Mouse (Mus musculus): ENCODE measurements around the gene Tprn. TPM values are rescaled to one million over a fixed set of nuclear protein-coding genes. Genes with fewer than 3 reads are reported as not detected.
"Not testable (repeated sequence)": the region's sequence is repeated elsewhere in the genome, so short reads cannot be mapped to it uniquely, and the experiment has no call there.

Tprn gene
- polyA plus RNA-seq, 1 experiment: 12.9 TPM

- Histone ChIP-seq H3K27me3 (replicated peaks) (peaks cover 56% of the 10 kb centered on the region), H3K4me3 (replicated peaks) (no peak overlapping the region), H3K36me3 (replicated peaks; ENCODE audit: low read length) (peaks cover 43% of the 10 kb centered on the region), H3K9me3 (no peaks in the 10 kb centered on the region), H3K4me1 (peaks cover 35% of the 10 kb centered on the region)
- TF ChIP-seq FLI1 (IDR thresholded peaks at IDR 0.05; ENCODE audit: low read length): no peak
- TF ChIP-seq GATA1 (IDR thresholded peaks at IDR 0.05; ENCODE audit: borderline replicate concordance, low read length): no peak
Observed at GRCm38 (mm10) chr2:25243342-25243741, 19.1 kb upstream of the Tprn start.

GRCm38 (mm10) chr2:25244144-25244543 lies 18.3 kb upstream of the Tprn start:
- TF ChIP-seq GATA1 (IDR thresholded peaks at IDR 0.05; ENCODE audit: borderline replicate concordance, low read length) (no peak), FLI1 (IDR thresholded peaks at IDR 0.05; ENCODE audit: low read length) (no peak)

GRCm38 (mm10) chr2:25246183-25247072 lies 16.0 kb upstream of the Tprn start, which contains the start of gene AL732309.1:
Gene AL732309.1 (minus strand): TSS chr2:25246863.
- Histone ChIP-seq H3K4me3 (replicated peaks) (peak within 1 kb of the TSS; percentile 31), H3K27me3 (replicated peaks) (peaks cover 28% of the 10 kb centered on the region), H3K4me1 (peaks cover 28% of the 10 kb centered on the region), H3K9me3 (no peaks in the 10 kb centered on the region), H3K36me3 (replicated peaks; ENCODE audit: low read length) (peaks cover 74% of the 10 kb centered on the region)
- TF ChIP-seq GATA1 (IDR thresholded peaks at IDR 0.05; ENCODE audit: borderline replicate concordance, low read length): no peak
- no peak for TF ChIP-seq FLI1 (IDR thresholded peaks at IDR 0.05; ENCODE audit: low read length)

More at GRCm38 (mm10) chr2:25244144-25244543, 18.3 kb upstream of the Tprn start:
- peaks cover 51% of the 10 kb centered on the region for H3K27me3 ChIP-seq (replicated peaks)
- peaks cover 51% of the 10 kb centered on the region for H3K36me3 ChIP-seq (replicated peaks; ENCODE audit: low read length)
- peak overlapping the region; percentile 57 for H3K4me3 ChIP-seq (replicated peaks)
- no peaks in the 10 kb centered on the region for H3K9me3 ChIP-seq
- peaks cover 31% of the 10 kb centered on the region for H3K4me1 ChIP-seq

- Histone ChIP-seq H3K4me1 (peaks cover 44% of the 10 kb centered on the region), H3K4me3 (replicated peaks) (no peak overlapping the region), H3K27me3 (replicated peaks) (no peaks in the 10 kb centered on the region), H3K9me3 (no peaks in the 10 kb centered on the region), H3K36me3 (replicated peaks; ENCODE audit: low read length) (peaks cover 66% of the 10 kb centered on the region)
- TF ChIP-seq GATA1 (IDR thresholded peaks at IDR 0.05; ENCODE audit: borderline replicate concordance, low read length) (no peak), FLI1 (IDR thresholded peaks at IDR 0.05; ENCODE audit: low read length) (no peak)
Observed at GRCm38 (mm10) chr2:25252331-25252730, 10.1 kb upstream of the Tprn start.

DNA sequence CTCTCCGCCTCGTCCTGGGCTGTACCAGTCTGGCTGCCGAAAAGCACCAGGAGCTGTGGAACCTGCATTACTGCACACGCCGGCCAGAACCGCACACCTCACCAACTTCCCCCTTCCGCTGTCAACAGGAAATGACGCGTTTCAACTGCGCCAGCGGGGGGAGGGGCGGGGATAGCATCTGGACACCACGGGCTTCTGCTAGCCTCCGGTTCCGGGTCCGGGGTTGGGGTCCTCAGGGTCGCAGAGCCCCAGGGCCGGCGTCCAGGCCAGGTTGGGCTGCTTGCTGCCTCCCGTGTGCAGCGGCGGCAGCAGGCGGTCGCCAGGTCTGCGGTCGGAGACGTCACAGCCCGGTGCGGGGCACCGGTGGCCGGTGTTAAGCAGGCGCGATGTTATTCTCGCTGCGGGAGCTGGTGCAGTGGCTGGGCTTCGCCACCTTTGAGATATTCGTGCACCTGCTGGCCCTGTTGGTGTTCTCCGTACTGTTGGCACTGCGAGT lies 7.1 kb upstream of the Tprn start, which contains the start of gene Tmem203:
Tmem203 (plus strand) TSS at position 156 of the 496 bp plus-strand sequence.
- TF ChIP-seq GATA1 (IDR thresholded peaks at IDR 0.05; ENCODE audit: borderline replicate concordance, low read length) (no peak), FLI1 (IDR thresholded peaks at IDR 0.05; ENCODE audit: low read length) (peak; percentile 63; the same call in 1 of the 2 replicates)
- Histone ChIP-seq H3K4me3 (replicated peaks) (peak within 1 kb of the TSS; percentile 91), H3K36me3 (replicated peaks; ENCODE audit: low read length) (peaks cover 36% of the 10 kb centered on the region), H3K27me3 (replicated peaks) (no peaks in the 10 kb centered on the region), H3K9me3 (no peaks in the 10 kb centered on the region), H3K4me1 (peaks cover 53% of the 10 kb centered on the region)

GRCm38 (mm10) chr2:25256443-25257109 lies 5.8 kb upstream of the Tprn start:
- H3K4me3 ChIP-seq (replicated peaks): peak overlapping the region; percentile 91
- not testable (repeated sequence) for H3K9me3 ChIP-seq; H3K27me3 ChIP-seq (replicated peaks)
- H3K36me3 ChIP-seq (replicated peaks; ENCODE audit: low read length): peaks cover 24% of the 10 kb centered on the region
- peaks cover 53% of the 10 kb centered on the region for H3K4me1 ChIP-seq

- peaks cover 57% of the 10 kb centered on the region for H3K4me1 ChIP-seq
- peak overlapping the region; percentile 85 for H3K4me3 ChIP-seq (replicated peaks)
- not testable (repeated sequence) for H3K27me3 ChIP-seq (replicated peaks); H3K9me3 ChIP-seq
- H3K36me3 ChIP-seq (replicated peaks; ENCODE audit: low read length): peaks cover 17% of the 10 kb centered on the region
Observed at GRCm38 (mm10) chr2:25257250-25257649, 5.2 kb upstream of the Tprn start.

DNA sequence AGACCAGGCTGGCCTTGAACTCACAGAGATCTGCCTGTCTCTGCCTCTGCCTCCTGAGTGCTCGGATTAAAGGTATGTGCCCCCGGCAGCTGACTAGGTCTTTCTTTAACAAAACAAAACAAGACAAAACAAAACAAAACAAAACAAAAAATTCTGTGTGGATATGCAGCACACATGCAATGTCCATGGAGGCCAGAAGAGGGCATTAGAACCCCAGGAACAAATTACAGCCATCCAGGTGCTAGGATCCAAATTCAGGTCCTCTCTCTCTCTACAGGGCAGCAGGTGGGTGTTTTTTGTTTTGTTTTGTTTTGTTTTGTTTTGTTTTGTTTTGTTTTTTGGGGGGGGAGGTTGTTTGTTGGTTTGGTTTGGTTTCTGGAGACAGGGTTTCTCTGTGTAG lies 3.5 kb upstream of the Tprn start:
- H3K9me3 ChIP-seq: no peaks in the 10 kb centered on the region

GRCm38 (mm10) chr2:25261870-25262269 lies 548 bp upstream of the Tprn start:
- H3K27me3 ChIP-seq (replicated peaks): no peaks in the 10 kb centered on the region
- TF ChIP-seq GATA1 (IDR thresholded peaks at IDR 0.05; ENCODE audit: borderline replicate concordance, low read length) (no peak), FLI1 (IDR thresholded peaks at IDR 0.05; ENCODE audit: low read length) (no peak)
- peak overlapping the region; percentile 96 for H3K4me3 ChIP-seq (replicated peaks)
- peaks cover 16% of the 10 kb centered on the region for H3K36me3 ChIP-seq (replicated peaks; ENCODE audit: low read length)
- peaks cover 68% of the 10 kb centered on the region for H3K4me1 ChIP-seq
- no peaks in the 10 kb centered on the region for H3K9me3 ChIP-seq

More for the DNA sequence above, 3.5 kb upstream of the Tprn start:
- Histone ChIP-seq H3K27me3 (replicated peaks) (no peaks in the 10 kb centered on the region), H3K4me1 (peaks cover 59% of the 10 kb centered on the region), H3K36me3 (replicated peaks; ENCODE audit: low read length) (peaks cover 3% of the 10 kb centered on the region), H3K4me3 (replicated peaks) (no peak overlapping the region)
- TF ChIP-seq FLI1 (IDR thresholded peaks at IDR 0.05; ENCODE audit: low read length) (no peak), GATA1 (IDR thresholded peaks at IDR 0.05; ENCODE audit: borderline replicate concordance, low read length) (no peak)

Measured in megakaryocyte, embryonic 14.5 days (primary cell).